Comparison of ENCODE assay signal across 13 mouse cellular contexts in genomic region chr8:122979865-122980509, GRCm38 (mm10).
DNase-seq lines count a peak whose midpoint lies in the region; ATAC-seq lines count a peak whose summit lies in the region.
"Had no signal": no experiment of that assay in that cellular context is flagged by ENCODE, and none has a peak within 500 bp of the region (broad histone marks: within the 10 kb centered on the region; RNA-seq: fewer than 3 reads in every experiment).

No protein-coding gene starts in this region.

- peak; percentile 20 for DNase-seq in lung, postnatal 14 days
- DNase-seq in lung, postnatal 10 days, result no peak
- peak; percentile 67 for DNase-seq in R1 (ENCODE audit: low read depth, low spot score)
- DNase-seq in embryonic facial prominence, embryonic 14.5 days (ENCODE audit: low spot score), result no peak
- peak; percentile 66 for DNase-seq in naive thymus-derived CD4-positive, alpha-beta T cell, adult 2 months (ENCODE audit: low read depth)
- DNase-seq in testis, postnatal 10 days (ENCODE audit: low spot score), result no peak
- DNase-seq: cerebellum, adult 9-10 months; gastrocnemius, postnatal 14 days; heart, postnatal 14 days; kidney, postnatal 25 days; liver had no signal

- no peak overlapping the region for H3K4me2 ChIP-seq in embryonic facial prominence, embryonic 14.5 days (ENCODE audit: low read depth, low read length)
- no peak overlapping the region for H3K4me2 ChIP-seq in kidney, embryonic 14.5 days (replicated peaks; ENCODE audit: low read depth, low read length)
- H3K4me2 ChIP-seq: forebrain, embryonic 13.5 days had no signal

- no peak overlapping the region for H3K9ac ChIP-seq in embryonic facial prominence, embryonic 14.5 days (ENCODE audit: low read depth, low read length)
- H3K9ac ChIP-seq in kidney, embryonic 14.5 days (ENCODE audit: low read depth, low read length), result no peak overlapping the region
- H3K9ac ChIP-seq: forebrain, embryonic 13.5 days had no signal

- H3K27me3 ChIP-seq in embryonic facial prominence, embryonic 14.5 days (replicated peaks; ENCODE audit: control insufficient read depth, insufficient read depth, low read length), result no peaks in the 10 kb centered on the region
- no peaks in the 10 kb centered on the region for H3K27me3 ChIP-seq in kidney, embryonic 14.5 days (ENCODE audit: control insufficient read depth, insufficient read depth, low read length)
- H3K27me3 ChIP-seq: forebrain, embryonic 13.5 days had no signal

- H3K36me3 ChIP-seq in embryonic facial prominence, embryonic 14.5 days (ENCODE audit: control insufficient read depth, insufficient read depth, low read length), result no peaks in the 10 kb centered on the region
- no peaks in the 10 kb centered on the region for H3K36me3 ChIP-seq in kidney, embryonic 14.5 days (ENCODE audit: control insufficient read depth, insufficient read depth, low read length)

- H3K4me3 ChIP-seq in embryonic facial prominence, embryonic 14.5 days (ENCODE audit: low read depth, low read length), result no peak overlapping the region
- H3K4me3 ChIP-seq in kidney, embryonic 14.5 days (ENCODE audit: low read length), result no peak overlapping the region
- H3K4me3 ChIP-seq: forebrain, embryonic 13.5 days had no signal

- H3K4me1 ChIP-seq in embryonic facial prominence, embryonic 14.5 days (ENCODE audit: control insufficient read depth, insufficient read depth, low read length), result peaks cover 13% of the 10 kb centered on the region
- H3K4me1 ChIP-seq in kidney, embryonic 14.5 days (ENCODE audit: control insufficient read depth, insufficient read depth, low read length), result no peaks in the 10 kb centered on the region; the same call in 1 of the 2 replicates

- WGBS in embryonic facial prominence, embryonic 14.5 days, result 63% methylated on average over 10 of the region's 10 CpGs
- WGBS in kidney, embryonic 14.5 days, result 73% methylated on average over 10 of the region's 10 CpGs

- H3K27ac ChIP-seq in embryonic facial prominence, embryonic 14.5 days (replicated peaks; ENCODE audit: low read depth, low read length), result 0 out of 2 replicates have a peak overlapping the region, but pooled peaks have one; percentile 3
- no peak overlapping the region for H3K27ac ChIP-seq in kidney, embryonic 14.5 days (ENCODE audit: low read depth, low read length)
- H3K27ac ChIP-seq: forebrain, embryonic 13.5 days had no signal

- ATAC-seq in embryonic facial prominence, embryonic 14.5 days (ENCODE audit: low read depth), result no peak
- no peak for ATAC-seq in kidney, embryonic 14.5 days (ENCODE audit: low FRiP score, low TSS enrichment)
- ATAC-seq: forebrain, embryonic 13.5 days had no signal

- no peaks in the 10 kb centered on the region for H3K9me3 ChIP-seq in embryonic facial prominence, embryonic 14.5 days (ENCODE audit: control insufficient read depth, low read length)
- H3K9me3 ChIP-seq in kidney, embryonic 14.5 days (ENCODE audit: control insufficient read depth, low read length), result no peaks in the 10 kb centered on the region
- H3K9me3 ChIP-seq: forebrain, embryonic 13.5 days had no signal

Comparison
In these comparisons a context has a peak if more than half of its experiments do, and no peak if none do; other contexts are left out.
1. DNase-seq: peak in lung, postnatal 14 days (single experiment), R1 (single experiment) and naive thymus-derived CD4-positive, alpha-beta T cell, adult 2 months (single experiment); none in lung, postnatal 10 days (single experiment), embryonic facial prominence, embryonic 14.5 days (single experiment) and testis, postnatal 10 days (single experiment).